Mouse (Mus musculus): ENCODE measurements around the gene Egfl7. TPM values are rescaled to one million over a fixed set of nuclear protein-coding genes. Genes with fewer than 3 reads are reported as not detected.

Egfl7 gene
- 0.66 TPM for polyA plus RNA-seq (2017; shearing (Covaris generic))

GRCm38 (mm10) chr2:26579714-26580113 is at the start of gene Egfl7:
Egfl7 (plus strand) TSS chr2:26580014.

GRCm38 (mm10) chr2:26586294-26587043 is 6.7 kb downstream of the Egfl7 start, which contains the start of gene Gm20532:
Gm20532 (plus strand) TSS chr2:26586639.

GRCm38 (mm10) chr2:26603720-26604671 is 24.2 kb downstream of the Egfl7 start, which contains the start of gene Agpat2:
Agpat2 (minus strand) TSS chr2:26604417.

GRCm38 (mm10) chr2:26627921-26628739 is 48.3 kb downstream of the Egfl7 start, which contains the start of gene Fam69b:
Fam69b (plus strand) TSS chr2:26628457.

Other genes with a start within 250 kb of the Egfl7 start
- 16.5 TPM for gene Dnlz, start 227.9 kb upstream of the Egfl7 start, polyA plus RNA-seq (2017; shearing (Covaris generic))
- 3.7 TPM for gene Card9, start 219.1 kb upstream of the Egfl7 start, polyA plus RNA-seq (2017; shearing (Covaris generic))
- 53.5 TPM for gene Snapc4, start 199.4 kb upstream of the Egfl7 start, polyA plus RNA-seq (2017; shearing (Covaris generic))
- gene Entr1, start 190.7 kb upstream of the Egfl7 start, polyA plus RNA-seq (2017; shearing (Covaris generic)) = 55.7 TPM
- gene Pmpca, start 190.7 kb upstream of the Egfl7 start, polyA plus RNA-seq (2017; shearing (Covaris generic)) = 118 TPM
- gene Inpp5e, start 170.8 kb upstream of the Egfl7 start, polyA plus RNA-seq (2017; shearing (Covaris generic)) = 28.3 TPM
- gene Sec16a, start 134.8 kb upstream of the Egfl7 start, polyA plus RNA-seq (2017; shearing (Covaris generic)) = 72.4 TPM
- 22.0 TPM for gene Notch1, start 63.4 kb upstream of the Egfl7 start, polyA plus RNA-seq (2017; shearing (Covaris generic))
- not detected for gene Gm20532, start 6.6 kb downstream of the Egfl7 start, polyA plus RNA-seq (2017; shearing (Covaris generic))
- gene Agpat2, start 24.4 kb downstream of the Egfl7 start, polyA plus RNA-seq (2017; shearing (Covaris generic)) = 10.2 TPM
- gene Fam69b, start 48.4 kb downstream of the Egfl7 start, polyA plus RNA-seq (2017; shearing (Covaris generic)) = 3.2 TPM
- 0.65 TPM for gene Lcn4, start 91.3 kb downstream of the Egfl7 start, polyA plus RNA-seq (2017; shearing (Covaris generic))

All from inflammation-experienced regulatory T-cells, adult 16 weeks (primary cell).